Mouse (Mus musculus) urinary bladder, postnatal 14 days (tissue): ENCODE data around the gene Slc24a3.

Source experiments
- DNase-seq: peaks from one replicate; pipeline ENCODE4 v3.0.0; 2021; ENCODE audit warnings: low spot score

Gene Slc24a3

GRCm38 (mm10) chr2:145167664-145168360, at the start of gene Slc24a3:
TSS of gene Slc24a3 (plus strand) at chr2:145167754.
- DNase-seq = peak; percentile 82

GRCm38 (mm10) chr2:145117762-145118161, 49.8 kb upstream of the Slc24a3 start:
- no peak for DNase-seq

- DNase-seq = no peak
Observed at GRCm38 (mm10) chr2:145127747-145128146, 39.8 kb upstream of the Slc24a3 start.

- DNase-seq = no peak
Observed at GRCm38 (mm10) chr2:145136625-145137291, 30.8 kb upstream of the Slc24a3 start.

- DNase-seq = no peak
Observed at GRCm38 (mm10) chr2:145150407-145150806, 17.1 kb upstream of the Slc24a3 start.

GRCm38 (mm10) chr2:145150821-145151220, 16.7 kb upstream of the Slc24a3 start:
- no peak for DNase-seq

- DNase-seq = no peak
Observed at GRCm38 (mm10) chr2:145152281-145152680, 15.3 kb upstream of the Slc24a3 start.

- no peak for DNase-seq
Observed at GRCm38 (mm10) chr2:145158972-145159371, 8.6 kb upstream of the Slc24a3 start.

- DNase-seq = peak; percentile 78
Observed at GRCm38 (mm10) chr2:145161046-145161700, 6.4 kb upstream of the Slc24a3 start.

GRCm38 (mm10) chr2:145164086-145164485, 3.5 kb upstream of the Slc24a3 start:
- no peak for DNase-seq

GRCm38 (mm10) chr2:145164562-145164961, 3.0 kb upstream of the Slc24a3 start:
- no peak for DNase-seq

- DNase-seq = no peak
Observed at GRCm38 (mm10) chr2:145165076-145165475, 2.5 kb upstream of the Slc24a3 start.

- no peak for DNase-seq
Observed at GRCm38 (mm10) chr2:145165854-145166253, 1.7 kb upstream of the Slc24a3 start.

GRCm38 (mm10) chr2:145167051-145167663, 397 bp upstream of the Slc24a3 start:
- peak; percentile 71 for DNase-seq

GRCm38 (mm10) chr2:145168405-145168971, 934 bp downstream of the Slc24a3 start:
- DNase-seq = no peak

GRCm38 (mm10) chr2:145172978-145173655, 5.6 kb downstream of the Slc24a3 start:
- DNase-seq = no peak

GRCm38 (mm10) chr2:145175036-145175435, 7.5 kb downstream of the Slc24a3 start:
- no peak for DNase-seq

GRCm38 (mm10) chr2:145182410-145182809, 14.9 kb downstream of the Slc24a3 start:
- DNase-seq = no peak

GRCm38 (mm10) chr2:145188828-145189227, 21.3 kb downstream of the Slc24a3 start:
- no peak for DNase-seq

GRCm38 (mm10) chr2:145196043-145196442, 28.5 kb downstream of the Slc24a3 start:
- DNase-seq = no peak

GRCm38 (mm10) chr2:145196501-145197042, 29.0 kb downstream of the Slc24a3 start:
- no peak for DNase-seq
